Mouse (Mus musculus) skeletal muscle tissue, postnatal 0 days (tissue): Measurements from ENCODE around the gene Gm13089. TPM values are rescaled to one million over a fixed set of nuclear protein-coding genes. Genes with fewer than 3 reads are reported as not detected.

Source experiments
- polyA plus RNA-seq: library from polyadenylated mRNA; unstranded; fragments of >200 nt; fragmentation: Nextera tagmentation; extraction: Ambion mirVana; gene quantifications from 2 replicates; pipeline ENCODE4 v1.2.1, GENCODE M21; 2015

Gene Gm13089
- not detected in 2 replicates for polyA plus RNA-seq

GRCm38 (mm10) chr4:143702611-143703010 lies at the start of gene Gm13089:
TSS of gene Gm13089 (minus strand) at chr4:143702711.

GRCm38 (mm10) chr4:143719155-143719554 lies 16.6 kb upstream of the Gm13089 start, which contains the start of gene Gm13078:
TSS of gene Gm13078 (plus strand) at chr4:143719455.

GRCm38 (mm10) chr4:143657146-143657545 lies 45.4 kb downstream of the Gm13089 start, which contains the start of gene Gm13088:
TSS of gene Gm13088 (minus strand) at chr4:143657246.

Other genes with a start within 250 kb of the Gm13089 start
- gene Gm13043, start 191.4 kb downstream of the Gm13089 start, polyA plus RNA-seq = not detected in 2 replicates
- not detected in 2 replicates for gene Gm13040, start 166.8 kb downstream of the Gm13089 start, polyA plus RNA-seq
- not detected in 2 replicates for gene BC080695, start 151.0 kb downstream of the Gm13089 start, polyA plus RNA-seq
- gene Gm13057, start 151.0 kb downstream of the Gm13089 start, polyA plus RNA-seq = not detected in 2 replicates
- not detected in 2 replicates for gene Gm13083, start 87.7 kb downstream of the Gm13089 start, polyA plus RNA-seq
- gene Gm13088, start 45.5 kb downstream of the Gm13089 start, polyA plus RNA-seq = not detected in 2 replicates
- not detected in 2 replicates for gene Gm13078, start 16.7 kb upstream of the Gm13089 start, polyA plus RNA-seq
- gene Gm13023, start 86.6 kb upstream of the Gm13089 start, polyA plus RNA-seq = not detected in 2 replicates
- not detected in 2 replicates for gene Gm13084, start 113.4 kb upstream of the Gm13089 start, polyA plus RNA-seq
- not detected in 2 replicates for gene Gm13103, start 143.8 kb upstream of the Gm13089 start, polyA plus RNA-seq
- gene Pramef6, start 197.7 kb upstream of the Gm13089 start, polyA plus RNA-seq = not detected in 2 replicates
- not detected in 2 replicates for gene Pramef25, start 248.3 kb upstream of the Gm13089 start, polyA plus RNA-seq